Mouse (Mus musculus): ENCODE measurements around the gene Fam19a1.

GRCm38 (mm10) chr6:96143326-96143725, 30.4 kb downstream of the Fam19a1 start:
- TF ChIP-seq CTCF (IDR thresholded peaks at IDR 0.05; ENCODE audit: low read depth) (no peak), EP300 (IDR thresholded peaks at IDR 0.05; ENCODE audit: low read depth) (no peak)

All from liver, postnatal 0 days (tissue).